Mouse (Mus musculus) urinary bladder, adult 2 months (tissue): ENCODE results near the gene Tas2r126. TPM values are rescaled to one million over a fixed set of nuclear protein-coding genes. Genes with fewer than 3 reads are reported as not detected.
"Not testable (repeated sequence)": the region's sequence is repeated elsewhere in the genome, so short reads cannot be mapped to it uniquely, and the experiment has no call there.

ENCODE experiments used
- DNase-seq: peaks from one replicate; pipeline ENCODE4 v3.0.0; 2022; ENCODE audit warnings: low spot score
- polyA plus RNA-seq: library from polyadenylated mRNA; depleted of rRNA; stranded (reverse); fragments of >200 nt; gene quantifications from 2 replicates; pipeline ENCODE4 v1.2.3, GENCODE M21; 2012; rRNA removed

The Tas2r126 gene
- not detected in 2 replicates for polyA plus RNA-seq

- DNase-seq = no peak
Observed at GRCm38 (mm10) chr6:42434446-42434845, at the start of gene Tas2r126. Gene Tas2r126 (plus strand): TSS chr6:42434535.

DNA sequence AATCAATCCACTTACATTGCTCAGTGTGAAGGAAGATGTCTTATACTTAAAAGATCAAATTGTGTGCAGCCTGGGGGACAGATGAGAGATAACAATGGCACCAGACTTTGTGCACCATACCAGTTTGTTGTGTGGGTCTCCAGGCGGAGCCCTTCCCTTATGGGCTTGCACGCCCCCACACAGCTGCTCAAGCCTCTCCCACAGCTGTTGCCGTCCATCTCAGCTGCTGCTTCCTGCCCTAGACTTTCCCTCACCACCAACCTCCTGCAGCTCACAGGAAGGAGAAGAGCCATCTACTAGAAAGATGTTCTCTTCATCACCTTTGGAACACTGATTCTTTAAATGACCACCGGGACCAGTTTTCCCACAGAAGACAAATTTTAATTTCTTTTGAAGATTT, 48.7 kb upstream of the Tas2r126 start:
- DNase-seq = no peak

GRCm38 (mm10) chr6:42391796-42392330, 42.5 kb upstream of the Tas2r126 start:
- DNase-seq = no peak

DNA sequence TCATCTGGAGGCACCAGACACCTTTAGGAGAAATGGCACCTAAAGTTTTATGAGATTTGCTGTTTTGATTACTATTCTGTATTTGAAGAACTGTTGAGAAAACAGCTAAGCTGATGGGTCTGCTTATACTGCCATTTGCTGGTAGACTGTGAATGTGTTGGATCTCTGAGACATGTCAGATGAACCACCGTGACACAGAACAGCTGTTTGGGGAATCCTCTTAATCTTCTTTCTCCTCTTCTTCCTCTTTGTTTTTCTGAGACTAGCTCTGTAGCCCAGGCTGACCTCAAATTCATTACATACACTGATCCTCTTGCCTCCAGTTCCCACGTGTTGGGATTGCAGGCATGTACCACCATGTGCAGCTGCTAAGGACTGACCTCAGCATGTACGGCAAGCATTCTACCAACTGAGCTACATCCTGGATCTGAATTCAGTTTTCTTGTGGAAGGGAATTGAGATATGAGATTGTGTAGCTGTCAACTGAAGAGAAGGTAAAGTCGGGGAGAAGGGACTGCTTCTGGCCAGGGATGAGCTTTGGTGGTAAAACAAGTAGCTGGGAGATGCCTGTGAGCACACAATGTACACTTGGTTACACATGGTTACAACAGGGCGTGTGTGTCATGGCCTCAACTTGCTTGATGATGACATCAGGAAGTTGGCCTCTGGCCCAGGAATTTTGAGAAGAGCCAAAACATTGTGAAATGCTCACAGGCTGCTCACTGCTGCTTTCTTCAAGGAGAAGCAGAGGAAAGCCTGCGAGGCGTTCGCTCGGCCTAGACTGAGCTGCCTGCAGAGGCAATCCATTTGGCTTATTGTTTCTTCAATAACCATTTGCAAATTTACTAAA, 38.1 kb upstream of the Tas2r126 start:
- DNase-seq = peak; percentile 56

DNA sequence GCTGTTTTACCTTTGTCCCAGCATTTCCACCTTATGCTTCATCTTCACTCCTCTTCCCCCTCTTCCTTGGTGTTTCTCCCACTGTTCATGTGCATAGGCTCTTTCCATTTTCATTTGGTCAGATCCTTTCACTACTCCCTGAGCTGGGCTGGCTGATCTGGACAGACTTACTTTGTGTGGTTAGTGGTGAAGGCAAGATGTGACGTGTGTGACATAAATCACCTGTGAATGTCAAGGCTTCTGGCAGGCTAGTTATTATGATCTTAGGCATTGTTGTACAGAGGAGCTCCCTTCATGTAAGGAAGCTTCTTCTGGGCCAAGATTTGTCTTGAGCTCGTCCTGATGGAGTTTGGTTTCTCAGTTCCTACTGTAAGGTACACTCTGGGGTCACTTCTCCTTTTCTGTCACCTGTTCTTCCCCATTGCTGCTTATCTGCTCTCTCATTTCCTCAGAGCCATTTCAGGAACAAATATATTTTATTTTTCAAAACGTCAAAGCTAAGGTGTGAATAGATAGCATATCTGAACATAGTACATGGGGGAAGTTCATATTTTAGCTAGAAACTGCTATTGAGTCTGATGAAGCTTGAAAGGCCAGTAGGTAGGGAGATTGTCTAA, 37.2 kb upstream of the Tas2r126 start:
- no peak for DNase-seq

GRCm38 (mm10) chr6:42398285-42398684, 36.0 kb upstream of the Tas2r126 start:
- DNase-seq = no peak

- no peak for DNase-seq
Observed at GRCm38 (mm10) chr6:42398998-42399397, 35.3 kb upstream of the Tas2r126 start.

DNA sequence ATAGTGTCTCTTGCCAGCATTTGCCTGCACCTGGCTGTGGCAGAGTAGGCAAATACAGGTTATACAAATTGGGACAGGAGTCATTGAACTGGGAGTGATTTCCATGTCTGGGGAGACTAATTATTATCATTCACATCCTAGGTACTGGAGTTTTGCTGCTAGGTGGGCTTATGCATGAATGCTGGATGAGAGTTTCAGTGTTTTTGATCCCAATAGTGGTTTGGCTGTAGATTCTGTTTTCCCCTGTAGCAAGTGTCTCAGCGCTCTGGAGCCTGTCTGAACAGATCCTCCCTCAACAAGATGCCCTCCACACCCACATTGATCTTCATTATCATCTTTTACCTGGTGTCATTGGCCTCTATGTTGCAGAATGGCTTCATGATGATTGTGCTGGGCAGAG, 34.4 kb upstream of the Tas2r126 start, which contains the start of gene Tas2r143:
Tas2r143 (plus strand) TSS at position 301 of the 400 bp plus-strand sequence.
- DNase-seq = no peak

GRCm38 (mm10) chr6:42405134-42405533, 29.2 kb upstream of the Tas2r126 start, which contains the start of gene Tas2r135:
Gene Tas2r135 (plus strand): TSS chr6:42405434.
- no peak for DNase-seq

GRCm38 (mm10) chr6:42419443-42419842, 14.9 kb upstream of the Tas2r126 start:
- no peak for DNase-seq

- DNase-seq = no peak
Observed at GRCm38 (mm10) chr6:42421439-42421838, 12.9 kb upstream of the Tas2r126 start.

DNA sequence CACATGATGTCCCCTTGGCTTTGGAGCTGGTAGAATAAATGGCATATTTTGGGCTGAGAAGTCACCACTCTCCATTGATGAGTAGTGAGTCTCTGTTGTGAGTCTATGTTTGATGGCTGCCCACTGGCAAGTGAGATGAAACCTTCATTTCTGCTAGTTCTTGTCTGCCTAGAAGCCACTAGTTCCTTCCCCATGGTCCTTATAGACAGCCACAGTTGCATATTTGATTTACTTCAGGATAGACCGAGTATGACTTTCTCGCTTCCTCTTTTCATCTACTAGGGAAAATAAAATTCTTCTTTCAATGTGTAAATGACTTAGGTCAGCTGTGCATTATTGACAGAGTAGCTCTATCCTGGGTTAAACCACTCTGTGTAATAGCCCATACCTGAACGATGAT, 9.9 kb upstream of the Tas2r126 start:
- no peak for DNase-seq

GRCm38 (mm10) chr6:42426337-42426736, 8.0 kb upstream of the Tas2r126 start:
- no peak for DNase-seq

DNA sequence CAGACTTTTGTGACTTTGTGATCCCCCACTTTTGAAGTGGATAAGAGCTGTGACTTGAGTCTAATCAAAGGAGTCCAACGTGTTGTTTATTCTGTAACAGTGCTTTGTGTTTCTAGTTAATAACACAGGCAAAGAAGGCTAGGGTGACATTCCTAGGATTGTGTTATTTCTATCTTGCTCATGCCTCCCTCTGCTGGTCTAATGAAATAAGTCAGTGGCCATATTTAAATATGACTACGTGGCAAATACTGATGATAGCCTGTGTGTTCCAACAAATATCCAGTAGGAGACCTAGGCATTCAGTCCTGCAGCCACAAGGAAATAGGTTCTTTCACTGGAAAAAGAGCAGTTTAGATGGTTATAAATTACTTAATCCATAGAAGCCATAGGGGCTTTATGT, 781 bp upstream of the Tas2r126 start:
- no peak for DNase-seq

GRCm38 (mm10) chr6:42435490-42435889, 1.2 kb downstream of the Tas2r126 start:
- no peak for DNase-seq

DNA sequence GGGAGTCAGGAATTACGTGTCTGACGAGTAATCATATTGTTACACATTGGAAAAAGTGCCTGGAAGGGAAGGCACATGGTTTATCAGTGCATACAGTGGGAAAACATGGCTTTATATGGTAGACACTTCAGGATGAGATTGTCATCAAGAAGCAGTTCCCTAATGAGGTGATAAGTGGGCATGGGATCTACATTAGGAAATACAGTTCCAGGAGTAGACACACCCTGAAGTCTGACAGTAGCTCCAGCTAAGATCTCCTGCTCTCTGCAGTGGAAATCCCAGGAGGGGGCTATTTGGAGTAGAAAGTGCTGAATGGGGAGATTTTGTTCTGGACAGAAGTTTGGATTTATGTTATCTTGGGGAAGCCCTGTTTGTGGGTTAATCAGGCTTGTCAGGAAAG, 7.1 kb downstream of the Tas2r126 start:
- DNase-seq = no peak

GRCm38 (mm10) chr6:42444491-42444890, 10.2 kb downstream of the Tas2r126 start:
- DNase-seq = no peak

GRCm38 (mm10) chr6:42447381-42447780, 13.0 kb downstream of the Tas2r126 start:
- no peak for DNase-seq

- no peak for DNase-seq
Observed at GRCm38 (mm10) chr6:42465096-42465495, 30.8 kb downstream of the Tas2r126 start, which contains the start of gene Olfr458. Gene Olfr458 (minus strand): TSS chr6:42465196.

DNA sequence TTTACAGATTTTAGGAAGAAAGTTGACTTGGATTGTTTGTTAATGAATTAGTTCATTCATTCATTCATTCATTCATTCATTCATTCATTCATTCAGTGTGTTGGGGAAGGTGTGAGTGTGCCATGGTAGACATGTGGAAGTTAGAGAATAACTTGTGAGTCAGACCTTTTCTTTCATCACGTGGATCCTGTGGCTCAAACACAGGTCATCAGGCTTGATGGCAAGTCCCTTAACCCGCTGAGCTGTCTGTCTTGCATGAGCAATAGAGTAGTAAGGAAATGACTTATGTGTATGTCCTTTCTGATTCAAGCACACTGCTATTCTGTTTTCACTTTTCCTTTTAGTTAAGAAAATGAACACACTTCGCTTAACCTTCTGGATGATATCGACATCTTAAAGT, 36.2 kb downstream of the Tas2r126 start:
- DNase-seq = no peak

DNA sequence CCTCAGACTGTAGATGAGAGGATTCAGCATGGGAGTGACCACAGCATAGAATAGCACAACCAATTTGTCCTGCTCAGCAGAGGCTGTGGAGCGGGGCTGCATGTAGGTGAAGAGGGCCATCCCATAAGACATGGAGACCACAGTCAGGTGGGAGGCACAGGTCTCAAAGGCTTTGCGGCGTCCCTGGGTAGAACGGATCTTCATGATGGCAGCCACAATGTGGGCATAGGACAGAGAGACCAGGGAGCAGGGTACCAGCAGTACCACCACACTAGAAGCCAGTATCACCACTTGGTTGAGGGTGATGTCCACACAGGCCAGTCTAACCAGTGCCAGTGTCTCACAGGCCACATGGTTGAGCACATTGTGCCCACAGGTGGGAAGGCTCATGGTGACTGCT, 37.0 kb downstream of the Tas2r126 start:
- not testable (repeated sequence) for DNase-seq

DNA sequence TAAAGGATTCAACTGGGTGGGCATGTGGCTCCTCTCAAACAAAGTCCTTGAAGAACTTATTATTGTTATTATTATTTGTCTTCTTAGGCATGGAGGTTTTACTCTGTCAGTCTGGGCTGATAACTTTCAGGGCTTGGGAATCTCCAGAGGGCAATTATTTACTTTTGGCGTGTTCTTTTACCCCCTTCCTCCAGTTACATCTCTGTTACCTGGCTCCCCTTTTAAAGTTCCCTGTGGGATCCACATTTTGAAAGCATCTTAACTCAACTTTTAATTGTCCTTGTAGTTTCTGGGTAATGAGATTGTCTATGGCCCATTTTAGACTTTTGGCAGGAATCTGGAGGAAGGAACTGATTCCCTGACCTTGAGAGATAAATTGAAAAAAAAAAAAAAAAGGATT, 41.9 kb downstream of the Tas2r126 start, which contains the start of gene Olfr457:
Olfr457 (minus strand) TSS at position 101 of the 400 bp plus-strand sequence.
- DNase-seq = no peak

DNA sequence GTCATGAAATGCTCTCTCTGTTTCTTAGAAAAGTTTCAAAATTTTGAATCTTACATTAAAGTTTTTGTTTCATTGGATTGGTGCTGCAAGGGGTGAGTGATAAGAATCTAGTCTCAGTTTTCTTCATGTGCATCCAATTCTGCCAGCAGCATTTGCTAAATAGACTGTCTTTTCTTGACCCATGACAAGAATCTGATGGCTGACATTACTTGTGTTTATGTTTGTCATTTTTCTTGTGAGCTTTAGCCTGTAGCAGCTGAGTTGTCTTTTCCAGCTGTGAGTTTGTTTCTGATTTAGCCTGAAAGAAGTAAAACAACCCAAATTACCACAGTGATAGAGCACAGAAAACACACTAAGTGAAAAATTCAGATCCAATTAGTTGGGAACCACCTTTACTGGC, 50.3 kb downstream of the Tas2r126 start:
- no peak for DNase-seq
